Mouse (Mus musculus) thymus, adult 2 months (tissue): Measurements from ENCODE around the gene Ang2.

Experiments
- CTCF ChIP-seq: fragments of 200-500 bp; IDR thresholded peaks from 2 replicates; pipeline ENCODE4 v1.5.1; 2012; ENCODE audit warnings: mild to moderate bottlenecking, control low read depth, low read length, moderate library complexity, borderline replicate concordance; ENCODE audit not compliant: control insufficient read depth, poor library complexity, insufficient read depth; ENCODE audit errors: extremely low read depth
- POLR2A ChIP-seq: fragments of 200-500 bp; IDR thresholded peaks from 2 replicates; pipeline ENCODE4 v1.6.1; 2012; ENCODE audit warnings: mild to moderate bottlenecking, low read length, control low read depth, moderate library complexity; ENCODE audit not compliant: control insufficient read depth, poor library complexity, insufficient read depth; ENCODE audit errors: extremely low read depth

GRCm38 (mm10) chr14:51145521-51145920 lies 53.4 kb downstream of the Ang2 start:
- TF ChIP-seq POLR2A, result no peak
- TF ChIP-seq CTCF, result no peak
